Mouse (Mus musculus) kidney, postnatal 25 days (tissue): ENCODE results near the gene Gm4884.
"Not testable (repeated sequence)": the region's sequence is repeated elsewhere in the genome, so short reads cannot be mapped to it uniquely, and the experiment has no call there.

Source experiments
- DNase-seq, 2 experiments: peaks; one replicate each; pipeline ENCODE4 v3.0.0; 2021; ENCODE audit warnings: mixed read lengths in 2 of 2

Gm4884 gene

GRCm38 (mm10) chr7:41032419-41032818, at the start of gene Gm4884:
Gene Gm4884, plus strand, starts transcription at chr7:41032719.
- not testable (repeated sequence) for DNase-seq

- DNase-seq, result no peak
Observed at GRCm38 (mm10) chr7:40987243-40987642, 45.3 kb upstream of the Gm4884 start, which contains the start of gene 4930433I11Rik. Gene 4930433I11Rik, plus strand, starts transcription at chr7:40987543.

- not testable (repeated sequence) for DNase-seq
Observed at GRCm38 (mm10) chr7:41044058-41044457, 11.5 kb downstream of the Gm4884 start.
